Mouse (Mus musculus): ENCODE results near the gene Eif2b2.

GRCm38 (mm10) chr12:85197371-85197770, 21.9 kb upstream of the Eif2b2 start:
- TF ChIP-seq GATA1 (IDR thresholded peaks at IDR 0.05; ENCODE audit: borderline replicate concordance, low read length) = no peak
- TF ChIP-seq FLI1 (IDR thresholded peaks at IDR 0.05; ENCODE audit: low read length) = no peak

Data from megakaryocyte, embryonic 14.5 days (primary cell).